Mouse (Mus musculus) kidney, adult 2 months (tissue): ENCODE measurements around the gene Zdhhc9.

Experiments
- CTCF ChIP-seq: fragments of 200-500 bp; conservative IDR thresholded peaks from 2 replicates; pipeline ENCODE4 v1.5.1; 2011; ENCODE audit warnings: low read depth, mild to moderate bottlenecking, control low read depth, low read length, moderate library complexity, mixed read lengths; ENCODE audit not compliant: insufficient read depth, insufficient read length
- POLR2A ChIP-seq: fragments of 200-500 bp; IDR thresholded peaks from one replicate; pipeline ENCODE4 v1.6.1; 2011; ENCODE audit warnings: low read depth, low read length, control low read depth

DNA sequence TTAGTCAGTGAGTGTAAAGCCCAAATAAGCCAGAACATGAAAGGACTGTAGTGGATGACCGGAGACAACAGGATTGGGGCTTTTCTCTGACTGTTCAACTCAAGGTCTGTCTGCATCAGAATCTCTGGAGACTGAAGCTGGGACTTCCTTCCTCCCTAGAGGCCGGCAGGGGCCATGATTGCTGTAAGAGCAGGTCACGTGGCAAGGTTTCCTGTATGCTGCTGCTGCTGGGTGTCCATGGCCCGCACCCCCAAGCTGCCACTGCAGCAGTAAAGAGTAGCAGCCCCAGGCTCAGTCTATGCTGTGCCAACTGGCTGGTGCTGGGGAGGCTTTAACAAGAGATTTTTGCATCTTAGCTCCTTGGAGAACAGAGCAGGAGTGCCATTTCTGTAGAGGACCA lies 62.4 kb downstream of the Zdhhc9 start, which contains the start of gene Sash3:
- TF ChIP-seq CTCF (no peak), POLR2A (no peak)
